ENCODE assay signal across 9 mouse cellular contexts in genomic region chr4:124276741-124277455, GRCm38 (mm10).
DNase-seq lines count a peak whose midpoint lies in the region; ATAC-seq and TF ChIP-seq lines count a peak whose summit lies in the region.
"Had no signal": no experiment of that assay in that cellular context is flagged by ENCODE, and none has a peak within 500 bp of the region (broad histone marks: within the 10 kb centered on the region; RNA-seq: fewer than 3 reads in every experiment).

No protein-coding gene starts in this region.

- no peak overlapping the region for H3K27ac ChIP-seq in cerebellum, adult 2 months (ENCODE audit: insufficient read depth, low read length)
- H3K27ac ChIP-seq in layer of hippocampus, adult 2 months = peak overlapping the region; percentile 77
- H3K27ac ChIP-seq in midbrain, embryonic 13.5 days = peak overlapping the region; percentile 90

- peak overlapping the region; percentile 71 for H3K4me2 ChIP-seq in midbrain, embryonic 13.5 days (replicated peaks)

- no peak for TF ChIP-seq POLR2A in cerebellum, adult 2 months (IDR thresholded peaks at IDR 0.05; ENCODE audit: borderline replicate concordance, insufficient read depth, low read length)

- peak overlapping the region; percentile 69 for H3K9ac ChIP-seq in midbrain, embryonic 13.5 days (replicated peaks)

- DNase-seq in cerebellum, postnatal 10 days = peak; percentile 57 to 71
- no peak for DNase-seq in cerebellum, adult 2 months
- peak; percentile 17 to 26 for DNase-seq in right cerebral cortex, adult 2 months (ENCODE audit: low spot score in 2 of 2)
- DNase-seq in right cerebral cortex, postnatal 25 days = no peak
- peak; percentile 45 to 60 for DNase-seq in layer of hippocampus, adult 2 months (ENCODE audit: low spot score in 2 of 2)
- no peak for DNase-seq in adrenal gland, postnatal 25 days

- no peaks in the 10 kb centered on the region for H3K36me3 ChIP-seq in midbrain, embryonic 13.5 days

- H3K9me3 ChIP-seq in midbrain, embryonic 13.5 days = no peaks in the 10 kb centered on the region

- ATAC-seq in midbrain, embryonic 13.5 days = peak; percentile 82
- no peak for ATAC-seq in inflammation-experienced regulatory T-cells, adult 6 months

- H3K4me1 ChIP-seq in cerebellum, adult 2 months (ENCODE audit: control insufficient read depth, insufficient read depth, low read length) = peaks cover 4% of the 10 kb centered on the region; the same call in 1 of the 2 replicates
- peaks cover 28% of the 10 kb centered on the region for H3K4me1 ChIP-seq in midbrain, embryonic 13.5 days (replicated peaks)

- 3% methylated on average over 21 of the region's 21 CpGs for WGBS in cerebellum, adult 2 months
- under 1% methylated on average over 21 of the region's 21 CpGs for WGBS in midbrain, embryonic 13.5 days

- peaks cover 5% of the 10 kb centered on the region; the same call in 1 of the 2 replicates for H3K27me3 ChIP-seq in cerebellum, adult 2 months (ENCODE audit: control insufficient read depth, insufficient read depth, low read length)
- peaks cover 5% of the 10 kb centered on the region; the same call in 1 of the 2 replicates for H3K27me3 ChIP-seq in midbrain, embryonic 13.5 days

- no peak for TF ChIP-seq CTCF in cerebellum, adult 2 months (IDR thresholded peaks at IDR 0.05; ENCODE audit: borderline replicate concordance, insufficient read depth, low read depth, low read length)
- no peak for TF ChIP-seq CTCF in layer of hippocampus, adult 2 months (conservative IDR thresholded peaks at IDR 0.05)

- H3K4me3 ChIP-seq in cerebellum, adult 2 months (replicated peaks; ENCODE audit: insufficient read depth, low read depth, low read length) = no peak overlapping the region
- peak overlapping the region; percentile 46 for H3K4me3 ChIP-seq in layer of hippocampus, adult 2 months
- H3K4me3 ChIP-seq in midbrain, embryonic 13.5 days (replicated peaks) = peak overlapping the region; percentile 38
- H3K4me3 ChIP-seq: myocyte had no signal

Comparison
In these comparisons a context has a peak if more than half of its experiments do, and no peak if none do; other contexts are left out.
1. DNase-seq: peak in cerebellum, postnatal 10 days (2 of 2), right cerebral cortex, adult 2 months (2 of 2) and layer of hippocampus, adult 2 months (2 of 2); none in cerebellum, adult 2 months (0 of 2), right cerebral cortex, postnatal 25 days (single experiment) and adrenal gland, postnatal 25 days (single experiment).